Mouse (Mus musculus): ENCODE results near the gene Diaph2. TPM values are rescaled to one million over a fixed set of nuclear protein-coding genes. Genes with fewer than 3 reads are reported as not detected.

The Diaph2 gene
- 1.4 TPM for polyA plus RNA-seq (2012; fragmentation: generic; extraction: Trizol)
- long read RNA-seq, experiment 1, result 0 reads
- long read RNA-seq, experiment 2, partial matches to known transcripts, result 1 of 1 reads
- long read RNA-seq, experiment 2, other reads (novel, unspliced or antisense), result 0 of 1 reads

DNA sequence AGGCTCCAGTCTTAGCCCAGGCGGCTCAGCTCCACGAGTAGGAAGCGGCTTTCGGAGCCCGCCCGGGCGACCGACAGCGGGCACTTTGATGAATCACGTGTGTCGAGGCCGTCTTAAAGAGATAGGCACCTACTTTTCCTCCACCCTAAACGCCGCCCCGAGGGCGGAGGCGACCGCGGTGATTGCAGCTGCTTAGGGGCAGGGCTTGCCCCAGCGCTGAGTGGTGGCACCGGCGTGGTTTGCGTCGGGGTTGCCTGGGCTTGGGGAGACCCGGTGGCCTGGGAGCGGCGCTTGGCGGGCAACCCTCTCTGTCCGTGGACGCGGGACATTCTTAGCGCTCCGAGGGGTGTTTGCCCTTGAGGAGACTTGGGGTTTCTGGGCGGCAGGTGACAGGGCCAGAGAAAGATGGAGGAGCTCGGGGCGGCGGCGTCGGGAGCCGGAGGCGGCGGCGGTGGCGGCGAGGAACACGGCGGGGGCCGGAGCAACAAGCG lies at the start of gene Diaph2:
TSS of gene Diaph2 (plus strand) at position 172 of the 491 bp plus-strand sequence.
- TF ChIP-seq USF1 (IDR thresholded peaks at IDR 0.05; ENCODE audit: low read depth) (peak; percentile 68), FOSL1 (IDR thresholded peaks at IDR 0.05; ENCODE audit: insufficient read depth, low read length, poor library complexity, severe bottlenecking) (no peak), MAX (IDR thresholded peaks at IDR 0.05) (no peak)

DNA sequence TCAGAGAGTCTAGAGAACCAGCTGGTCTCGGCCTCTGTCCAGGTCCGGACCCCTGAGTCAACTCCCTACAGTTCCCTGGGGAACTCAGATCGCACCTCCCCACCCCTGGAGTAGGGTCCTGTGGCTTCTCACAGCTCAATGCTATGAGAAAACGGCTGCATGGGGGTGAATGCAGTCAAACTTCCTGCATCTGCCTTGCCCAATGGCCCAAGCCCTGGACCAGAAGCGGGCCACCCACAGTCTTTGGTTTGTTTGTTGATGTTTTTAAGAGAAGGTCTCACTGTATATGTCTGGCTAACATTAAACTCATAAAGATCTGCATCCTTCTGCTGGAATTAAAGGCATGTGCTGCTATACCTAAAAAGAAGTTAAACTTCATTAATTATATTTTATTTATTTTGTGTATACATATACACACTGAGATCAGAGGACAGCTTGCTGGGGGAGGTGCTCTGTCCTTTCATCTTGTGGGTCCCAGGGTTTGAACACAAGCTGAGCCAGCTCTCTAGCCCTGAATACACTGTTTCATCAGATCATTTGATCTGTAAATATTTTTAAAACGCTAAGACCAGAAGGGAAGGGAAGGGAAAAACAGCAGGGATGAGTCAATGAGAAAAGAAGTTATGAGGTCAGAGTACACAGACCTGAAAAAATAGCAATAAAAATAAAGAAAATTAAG lies 47.8 kb upstream of the Diaph2 start:
- TF ChIP-seq CTCF (IDR thresholded peaks at IDR 0.05; ENCODE audit: control insufficient read depth, insufficient read depth, insufficient read length) (no peak), MYOD1 (IDR thresholded peaks at IDR 0.05; ENCODE audit: control insufficient read depth, insufficient read length, low read depth) (no peak), MYOG (IDR thresholded peaks at IDR 0.05; ENCODE audit: control insufficient read depth, extremely low read depth, insufficient read length) (no peak), USF1 (IDR thresholded peaks at IDR 0.05; ENCODE audit: low read depth) (no peak), MAX (IDR thresholded peaks at IDR 0.05) (no peak), CEBPB (IDR thresholded peaks at IDR 0.05; ENCODE audit: low read depth) (no peak), FOSL1 (IDR thresholded peaks at IDR 0.05; ENCODE audit: insufficient read depth, low read length, poor library complexity, severe bottlenecking) (no peak)
- no peak overlapping the region for H3ac ChIP-seq (ENCODE audit: control insufficient read depth, insufficient read length, low read depth)
- H3K79me2 ChIP-seq (ENCODE audit: control insufficient read depth, insufficient read depth), result no peaks in the 10 kb centered on the region
- no peak overlapping the region for H3K4me3 ChIP-seq (ENCODE audit: insufficient read depth, poor library complexity, severe bottlenecking)
- H3K79me3 ChIP-seq (ENCODE audit: low read depth), result no peaks in the 10 kb centered on the region
- no peaks in the 10 kb centered on the region for H3K27me3 ChIP-seq (ENCODE audit: control insufficient read depth, insufficient read depth, insufficient read length)
- no peaks in the 10 kb centered on the region for H3K36me3 ChIP-seq (ENCODE audit: control insufficient read depth, insufficient read depth)

More for the DNA sequence above, at the start of gene Diaph2:
- Histone ChIP-seq H3ac (ENCODE audit: control insufficient read depth, insufficient read length, low read depth) (peak within 1 kb of the TSS; percentile 84), H3K79me2 (ENCODE audit: control insufficient read depth, insufficient read depth) (peaks cover 10% of the 10 kb centered on the region), H3K36me3 (ENCODE audit: control insufficient read depth, insufficient read depth) (no peaks in the 10 kb centered on the region), H3K79me3 (ENCODE audit: low read depth) (no peaks in the 10 kb centered on the region), H3K4me3 (ENCODE audit: insufficient read depth, poor library complexity, severe bottlenecking) (peak within 1 kb of the TSS; percentile 44), H3K27me3 (ENCODE audit: control insufficient read depth, insufficient read depth, insufficient read length) (no peaks in the 10 kb centered on the region)

DNA sequence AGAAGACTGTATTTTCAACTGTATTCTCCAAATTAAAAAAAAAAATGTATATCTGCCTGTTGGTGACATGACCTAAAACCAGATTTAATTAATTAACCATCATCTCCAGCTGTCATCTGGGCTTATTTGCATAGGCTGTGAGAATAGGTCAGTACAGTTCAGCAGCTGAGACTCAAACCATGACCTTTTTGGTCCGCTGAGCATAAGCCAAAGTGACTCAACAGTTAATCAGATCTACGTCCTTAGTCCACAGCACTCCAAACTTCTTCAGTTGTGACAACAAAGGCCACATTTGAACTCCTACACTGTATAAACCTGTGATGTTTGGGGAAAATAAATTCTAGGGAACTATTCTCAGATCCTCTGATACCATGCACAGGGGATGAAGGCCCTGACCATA lies 39.9 kb upstream of the Diaph2 start:
- H3ac ChIP-seq (ENCODE audit: control insufficient read depth, insufficient read length, low read depth), result no peak overlapping the region
- TF ChIP-seq MYOD1 (IDR thresholded peaks at IDR 0.05; ENCODE audit: control insufficient read depth, insufficient read length, low read depth) (no peak), MAX (IDR thresholded peaks at IDR 0.05) (no peak), MYOG (IDR thresholded peaks at IDR 0.05; ENCODE audit: control insufficient read depth, extremely low read depth, insufficient read length) (no peak), FOSL1 (IDR thresholded peaks at IDR 0.05; ENCODE audit: insufficient read depth, low read length, poor library complexity, severe bottlenecking) (no peak), CTCF (IDR thresholded peaks at IDR 0.05; ENCODE audit: control insufficient read depth, insufficient read depth, insufficient read length) (no peak), CEBPB (IDR thresholded peaks at IDR 0.05; ENCODE audit: low read depth) (no peak), USF1 (IDR thresholded peaks at IDR 0.05; ENCODE audit: low read depth) (no peak)
- no peak overlapping the region for H3K4me3 ChIP-seq (ENCODE audit: insufficient read depth, poor library complexity, severe bottlenecking)
- H3K79me3 ChIP-seq (ENCODE audit: low read depth), result no peaks in the 10 kb centered on the region
- no peaks in the 10 kb centered on the region for H3K27me3 ChIP-seq (ENCODE audit: control insufficient read depth, insufficient read depth, insufficient read length)
- H3K79me2 ChIP-seq (ENCODE audit: control insufficient read depth, insufficient read depth), result no peaks in the 10 kb centered on the region
- no peaks in the 10 kb centered on the region for H3K36me3 ChIP-seq (ENCODE audit: control insufficient read depth, insufficient read depth)

DNA sequence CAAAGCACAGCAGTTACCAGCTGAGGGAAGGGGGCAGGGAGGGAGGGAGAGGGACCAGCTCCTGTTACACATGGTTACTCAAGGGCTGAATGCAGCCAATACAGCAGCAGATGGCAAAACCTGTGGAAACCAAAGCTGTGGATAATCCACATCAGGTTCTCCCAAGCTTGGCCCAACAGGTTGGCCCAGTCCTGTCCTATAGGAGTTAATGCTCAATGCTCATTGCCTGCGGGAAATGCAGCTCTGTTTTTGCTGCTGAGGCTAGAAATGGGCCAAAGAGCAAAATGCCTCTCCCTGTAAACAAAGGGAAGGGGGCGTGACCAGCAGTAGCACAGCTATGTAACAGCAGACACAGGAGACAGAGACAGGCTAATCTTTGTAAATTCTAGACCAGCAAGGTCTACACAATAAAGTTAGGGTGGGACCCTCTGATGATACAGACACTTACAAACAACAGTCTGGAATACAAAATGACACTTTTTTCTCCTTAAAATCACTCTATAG lies 20.8 kb upstream of the Diaph2 start:
- no peaks in the 10 kb centered on the region for H3K79me3 ChIP-seq (ENCODE audit: low read depth)
- TF ChIP-seq MYOD1 (IDR thresholded peaks at IDR 0.05; ENCODE audit: control insufficient read depth, insufficient read length, low read depth), result no peak
- no peak for TF ChIP-seq CTCF (IDR thresholded peaks at IDR 0.05; ENCODE audit: control insufficient read depth, insufficient read depth, insufficient read length)
- TF ChIP-seq FOSL1 (IDR thresholded peaks at IDR 0.05; ENCODE audit: insufficient read depth, low read length, poor library complexity, severe bottlenecking), result no peak
- no peaks in the 10 kb centered on the region for H3K79me2 ChIP-seq (ENCODE audit: control insufficient read depth, insufficient read depth)
- no peak overlapping the region for H3K4me3 ChIP-seq (ENCODE audit: insufficient read depth, poor library complexity, severe bottlenecking)
- no peaks in the 10 kb centered on the region for H3K36me3 ChIP-seq (ENCODE audit: control insufficient read depth, insufficient read depth)
- H3K27me3 ChIP-seq (ENCODE audit: control insufficient read depth, insufficient read depth, insufficient read length), result no peaks in the 10 kb centered on the region
- H3ac ChIP-seq (ENCODE audit: control insufficient read depth, insufficient read length, low read depth), result no peak overlapping the region

DNA sequence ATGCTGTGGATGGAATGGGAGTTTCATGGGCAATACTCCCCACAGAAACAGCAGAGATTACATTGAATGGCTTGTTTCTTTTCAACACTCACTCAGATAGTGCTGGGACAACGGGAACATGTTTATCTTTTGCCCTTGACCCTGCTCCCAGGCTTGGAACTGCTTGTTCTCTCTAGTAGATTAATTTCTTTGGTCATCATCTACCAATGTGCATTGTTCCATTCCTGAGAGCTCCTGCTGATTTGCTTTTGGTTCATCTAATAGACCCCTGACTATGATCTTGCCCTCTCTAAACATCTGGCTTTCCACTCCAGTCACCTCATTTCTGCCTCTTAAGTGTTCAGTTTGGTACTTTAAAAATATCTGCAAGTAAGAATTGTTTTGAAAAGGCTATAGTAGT lies 13.0 kb upstream of the Diaph2 start:
- Histone ChIP-seq H3K27me3 (ENCODE audit: control insufficient read depth, insufficient read depth, insufficient read length) (no peaks in the 10 kb centered on the region), H3K4me3 (ENCODE audit: insufficient read depth, poor library complexity, severe bottlenecking) (no peak overlapping the region), H3K79me3 (ENCODE audit: low read depth) (no peaks in the 10 kb centered on the region), H3ac (ENCODE audit: control insufficient read depth, insufficient read length, low read depth) (no peak overlapping the region), H3K36me3 (ENCODE audit: control insufficient read depth, insufficient read depth) (no peaks in the 10 kb centered on the region), H3K79me2 (ENCODE audit: control insufficient read depth, insufficient read depth) (no peaks in the 10 kb centered on the region)
- TF ChIP-seq USF1 (IDR thresholded peaks at IDR 0.05; ENCODE audit: low read depth) (no peak), FOSL1 (IDR thresholded peaks at IDR 0.05; ENCODE audit: insufficient read depth, low read length, poor library complexity, severe bottlenecking) (no peak), MYOG (IDR thresholded peaks at IDR 0.05; ENCODE audit: control insufficient read depth, extremely low read depth, insufficient read length) (no peak), MAX (IDR thresholded peaks at IDR 0.05) (no peak), MYOD1 (IDR thresholded peaks at IDR 0.05; ENCODE audit: control insufficient read depth, insufficient read length, low read depth) (no peak), CEBPB (IDR thresholded peaks at IDR 0.05; ENCODE audit: low read depth) (no peak), CTCF (IDR thresholded peaks at IDR 0.05; ENCODE audit: control insufficient read depth, insufficient read depth, insufficient read length) (no peak)
